Mouse (Mus musculus): ENCODE results near the gene Pde2a. TPM values are rescaled to one million over a fixed set of nuclear protein-coding genes. Genes with fewer than 3 reads are reported as not detected.
"Not testable (repeated sequence)": the region's sequence is repeated elsewhere in the genome, so short reads cannot be mapped to it uniquely, and the experiment has no call there.

The Pde2a gene
- polyA plus RNA-seq, 1 experiment from 2014 or later = 14.3 TPM

GRCm38 (mm10) chr7:101555473-101555872 lies 134.0 kb downstream of the Pde2a start:
- whole genome bisulfite sequencing (ENCODE audit: insufficient replicate concordance) = 62% methylated on average over 3 of the region's 3 CpGs
- H3K4me1 ChIP-seq (ENCODE audit: control insufficient read depth, low read depth, low read length); H3K27me3 ChIP-seq (ENCODE audit: control insufficient read depth, insufficient read depth, low read depth, low read length); H3K9ac ChIP-seq (ENCODE audit: low read depth, low read length); H3K27ac ChIP-seq (ENCODE audit: low read length); H3K9me3 ChIP-seq (replicated peaks; ENCODE audit: control insufficient read depth, low read length); H3K4me2 ChIP-seq (ENCODE audit: low read depth, low read length); ATAC-seq (ENCODE audit: low read depth); H3K4me3 ChIP-seq (ENCODE audit: low read depth, low read length); H3K36me3 ChIP-seq (ENCODE audit: control insufficient read depth, insufficient read depth): not testable (repeated sequence)

- Histone ChIP-seq H3K4me2 (ENCODE audit: low read depth, low read length) (no peak overlapping the region), H3K27ac (ENCODE audit: low read length) (no peak overlapping the region), H3K4me3 (ENCODE audit: low read depth, low read length) (no peak overlapping the region), H3K27me3 (ENCODE audit: control insufficient read depth, insufficient read depth, low read depth, low read length) (no peaks in the 10 kb centered on the region), H3K36me3 (ENCODE audit: control insufficient read depth, insufficient read depth) (no peaks in the 10 kb centered on the region), H3K4me1 (ENCODE audit: control insufficient read depth, low read depth, low read length) (no peaks in the 10 kb centered on the region), H3K9me3 (replicated peaks; ENCODE audit: control insufficient read depth, low read length) (no peaks in the 10 kb centered on the region), H3K9ac (ENCODE audit: low read depth, low read length) (no peak overlapping the region)
- no peak for ATAC-seq (ENCODE audit: low read depth)
- 46% methylated on average over 1 of the region's 1 CpGs for WGBS (ENCODE audit: insufficient replicate concordance)
Observed at GRCm38 (mm10) chr7:101557391-101557790, 135.9 kb downstream of the Pde2a start.

GRCm38 (mm10) chr7:101559393-101559792 lies 137.9 kb downstream of the Pde2a start:
- not testable (repeated sequence) for H3K36me3 ChIP-seq (ENCODE audit: control insufficient read depth, insufficient read depth); H3K27me3 ChIP-seq (ENCODE audit: control insufficient read depth, insufficient read depth, low read depth, low read length); H3K27ac ChIP-seq (ENCODE audit: low read length); H3K4me2 ChIP-seq (ENCODE audit: low read depth, low read length); H3K9ac ChIP-seq (ENCODE audit: low read depth, low read length); H3K4me3 ChIP-seq (ENCODE audit: low read depth, low read length); ATAC-seq (ENCODE audit: low read depth); H3K4me1 ChIP-seq (ENCODE audit: control insufficient read depth, low read depth, low read length); H3K9me3 ChIP-seq (replicated peaks; ENCODE audit: control insufficient read depth, low read length)
- WGBS (ENCODE audit: insufficient replicate concordance) = 47% methylated on average over 5 of the region's 5 CpGs

MicroRNA genes within 50 kb of the gene (microRNA counts, 519-probe panel; counts per million panel counts)
- microRNA mmu-miR-139-3p (594 counts per million, percentile 2 among the panel's probes with 10 or more counts), microRNA mmu-miR-139-5p (2,430 counts per million, percentile 62 among the panel's probes with 10 or more counts)

Small RNA genes lying within 50 kb of the gene (microRNA-seq; reads per million reads assigned to microRNA genes)
- 8,865 reads per million, percentile 92 among the genes with 10 or more reads in this experiment for gene Mir139

Other genes starting within 250 kb of the Pde2a start
- gene Atg16l2, start 119.4 kb upstream of the Pde2a start, polyA plus RNA-seq (2015; fragmentation: Nextera tagmentation; extraction: Ambion mirVana) = 7.2 and 7.6 TPM in 2 replicates
- 128 and 142 TPM in 2 replicates for gene Stard10, start 104.6 kb upstream of the Pde2a start, polyA plus RNA-seq (2015; fragmentation: Nextera tagmentation; extraction: Ambion mirVana)
- 17.3 and 22.5 TPM in 2 replicates for gene Arap1, start 73.6 kb upstream of the Pde2a start, polyA plus RNA-seq (2015; fragmentation: Nextera tagmentation; extraction: Ambion mirVana)
- gene Gm45837, start 10.8 kb upstream of the Pde2a start, polyA plus RNA-seq (2015; fragmentation: Nextera tagmentation; extraction: Ambion mirVana) = 4.0 TPM in 1 of 2 replicates, not detected in the other
- gene Art2b, start 163.9 kb downstream of the Pde2a start, polyA plus RNA-seq (2015; fragmentation: Nextera tagmentation; extraction: Ambion mirVana) = 0.30 and 0.34 TPM in 2 replicates
- 21.3 TPM in 2 replicates for gene Clpb, start 241.9 kb downstream of the Pde2a start, polyA plus RNA-seq (2015; fragmentation: Nextera tagmentation; extraction: Ambion mirVana)